Mouse (Mus musculus) liver, embryonic 12.5 days (tissue): Measurements from ENCODE around the gene Isoc2a. TPM values are rescaled to one million over a fixed set of nuclear protein-coding genes. Genes with fewer than 3 reads are reported as not detected.
"Not testable (repeated sequence)": the region's sequence is repeated elsewhere in the genome, so short reads cannot be mapped to it uniquely, and the experiment has no call there.

Experiments used
- ATAC-seq: fragments of 200-750 bp; cut with Nextera tagmentation; 2 replicates; pipeline ENCODE4 v1.8.0; 2017; ENCODE audit warnings: moderate number of reproducible peaks, mild to moderate bottlenecking, moderate library complexity
- H3K27ac ChIP-seq: fragments of 300-500 bp; sonication (generic); 2 replicates; pipeline ENCODE4 v1.5.1; 2016; ENCODE audit warnings: mild to moderate bottlenecking
- H3K27me3 ChIP-seq: fragments of 300-500 bp; sonication (generic); replicated peaks from 2 replicates; pipeline ENCODE4 v1.6.1; 2016; ENCODE audit warnings: mild to moderate bottlenecking, moderate library complexity
- H3K36me3 ChIP-seq: fragments of 300-500 bp; sonication (generic); 2 replicates; pipeline ENCODE4 v1.6.1; 2016; ENCODE audit warnings: mild to moderate bottlenecking, moderate library complexity
- H3K4me1 ChIP-seq: fragments of 300-500 bp; sonication (generic); 2 replicates; pipeline ENCODE4 v1.6.1; 2016
- H3K4me2 ChIP-seq: fragments of 300-500 bp; sonication (generic); 2 replicates; pipeline ENCODE4 v1.6.1; 2016; ENCODE audit warnings: mild to moderate bottlenecking, moderate library complexity
- H3K4me3 ChIP-seq: fragments of 300-500 bp; sonication (generic); 2 replicates; pipeline ENCODE4 v1.5.1; 2016; ENCODE audit warnings: mild to moderate bottlenecking, moderate library complexity
- H3K9ac ChIP-seq: fragments of 300-500 bp; sonication (generic); 2 replicates; pipeline ENCODE4 v1.6.1; 2016; ENCODE audit warnings: mild to moderate bottlenecking, moderate library complexity
- H3K9me3 ChIP-seq: fragments of 300-500 bp; sonication (generic); replicated peaks from 2 replicates; pipeline ENCODE4 v1.6.1; 2016; ENCODE audit warnings: mild to moderate bottlenecking, moderate library complexity
- WGBS: fragments of 180-500 bp; shearing (Covaris S2); methylation state at CpG from one replicate; pipeline ENCODE4 v1.1.7; 2016; ENCODE audit not compliant: insufficient replicate concordance; 5-methylcytosine and 5-hydroxymethylcytosine counted together
- polyA plus RNA-seq: library from polyadenylated mRNA; unstranded; fragments of >200 nt; fragmentation: Nextera tagmentation; extraction: Ambion mirVana; gene quantifications from 2 replicates; pipeline ENCODE4 v1.2.1, GENCODE M21; 2016

Isoc2a gene
- polyA plus RNA-seq, 1 experiment from 2014 or later: 0.95 TPM

GRCm38 (mm10) chr7:4850621-4851314 lies 26.2 kb upstream of the Isoc2a start:
- no peak overlapping the region for H3K4me3 ChIP-seq
- no peak overlapping the region for H3K9ac ChIP-seq
- no peaks in the 10 kb centered on the region for H3K36me3 ChIP-seq
- no peak for ATAC-seq
- peaks cover 54% of the 10 kb centered on the region for H3K27me3 ChIP-seq
- WGBS: 54% methylated on average over 11 of the region's 11 CpGs
- no peak overlapping the region for H3K4me2 ChIP-seq
- H3K9me3 ChIP-seq: no peaks in the 10 kb centered on the region
- H3K27ac ChIP-seq: no peak overlapping the region
- no peaks in the 10 kb centered on the region for H3K4me1 ChIP-seq

- Histone ChIP-seq H3K36me3 (no peaks in the 10 kb centered on the region), H3K9me3 (no peaks in the 10 kb centered on the region), H3K27me3 (peaks cover 49% of the 10 kb centered on the region), H3K27ac (no peak overlapping the region), H3K4me1 (no peaks in the 10 kb centered on the region), H3K4me3 (no peak overlapping the region), H3K9ac (no peak overlapping the region), H3K4me2 (no peak overlapping the region)
- ATAC-seq: no peak
- WGBS: 62% methylated on average over 8 of the region's 8 CpGs
These were observed 25.7 kb upstream of the Isoc2a start for GRCm38 (mm10) chr7:4851315-4851688.

GRCm38 (mm10) chr7:4853613-4854012 lies 23.3 kb upstream of the Isoc2a start:
- Histone ChIP-seq H3K36me3 (no peaks in the 10 kb centered on the region), H3K9me3 (no peaks in the 10 kb centered on the region), H3K4me3 (no peak overlapping the region), H3K27ac (no peak overlapping the region), H3K9ac (no peak overlapping the region), H3K27me3 (peaks cover 44% of the 10 kb centered on the region), H3K4me1 (no peaks in the 10 kb centered on the region), H3K4me2 (no peak overlapping the region)
- WGBS: 49% methylated on average over 3 of the region's 3 CpGs
- ATAC-seq: no peak

- no peak overlapping the region for H3K27ac ChIP-seq
- H3K36me3 ChIP-seq: no peaks in the 10 kb centered on the region
- ATAC-seq: no peak
- H3K9me3 ChIP-seq: no peaks in the 10 kb centered on the region
- no peak overlapping the region for H3K9ac ChIP-seq
- no peak overlapping the region for H3K4me2 ChIP-seq
- no peaks in the 10 kb centered on the region for H3K4me1 ChIP-seq
- H3K27me3 ChIP-seq: peaks cover 36% of the 10 kb centered on the region
- H3K4me3 ChIP-seq: no peak overlapping the region
- 58% methylated on average over 9 of the region's 9 CpGs for WGBS
These were observed 20.4 kb upstream of the Isoc2a start for GRCm38 (mm10) chr7:4856508-4856907.

GRCm38 (mm10) chr7:4857321-4857720 lies 19.6 kb upstream of the Isoc2a start:
- H3K27me3 ChIP-seq: peaks cover 29% of the 10 kb centered on the region
- no peak overlapping the region for H3K4me3 ChIP-seq
- no peaks in the 10 kb centered on the region for H3K36me3 ChIP-seq
- no peak overlapping the region for H3K9ac ChIP-seq
- H3K27ac ChIP-seq: no peak overlapping the region
- H3K4me1 ChIP-seq: no peaks in the 10 kb centered on the region
- no peaks in the 10 kb centered on the region for H3K9me3 ChIP-seq
- ATAC-seq: no peak
- no peak overlapping the region for H3K4me2 ChIP-seq
- WGBS: 45% methylated on average over 6 of the region's 7 CpGs

- Histone ChIP-seq H3K27me3 (peaks cover 29% of the 10 kb centered on the region), H3K9me3 (no peaks in the 10 kb centered on the region), H3K9ac (no peak overlapping the region), H3K4me1 (no peaks in the 10 kb centered on the region), H3K4me3 (no peak overlapping the region), H3K4me2 (no peak overlapping the region), H3K27ac (no peak overlapping the region), H3K36me3 (no peaks in the 10 kb centered on the region)
- ATAC-seq: no peak
- 72% methylated on average over 12 of the region's 12 CpGs for WGBS
These were observed 17.5 kb upstream of the Isoc2a start for GRCm38 (mm10) chr7:4859418-4859978.

- not testable (repeated sequence) for H3K9ac ChIP-seq, H3K9me3 ChIP-seq, H3K36me3 ChIP-seq, ATAC-seq, H3K27ac ChIP-seq, H3K4me1 ChIP-seq, H3K4me3 ChIP-seq, H3K4me2 ChIP-seq
- WGBS: 66% methylated on average over 3 of the region's 3 CpGs
- peaks cover 29% of the 10 kb centered on the region for H3K27me3 ChIP-seq
These were observed 16.0 kb upstream of the Isoc2a start for GRCm38 (mm10) chr7:4860926-4861325.

GRCm38 (mm10) chr7:4863041-4863440 lies 13.9 kb upstream of the Isoc2a start:
- peaks cover 22% of the 10 kb centered on the region for H3K4me1 ChIP-seq
- peaks cover 14% of the 10 kb centered on the region; the same call in 1 of the 2 replicates for H3K27me3 ChIP-seq
- no peaks in the 10 kb centered on the region for H3K9me3 ChIP-seq
- WGBS: 35% methylated on average over 1 of the region's 1 CpGs
- ATAC-seq: no peak
- H3K9ac ChIP-seq: no peak overlapping the region
- no peaks in the 10 kb centered on the region for H3K36me3 ChIP-seq
- H3K27ac ChIP-seq: no peak overlapping the region
- no peak overlapping the region for H3K4me2 ChIP-seq
- H3K4me3 ChIP-seq: no peak overlapping the region

- no peak overlapping the region for H3K27ac ChIP-seq
These were observed 13.3 kb upstream of the Isoc2a start for GRCm38 (mm10) chr7:4863541-4864080.

GRCm38 (mm10) chr7:4864130-4864845 lies 12.7 kb upstream of the Isoc2a start:
- H3K27ac ChIP-seq: no peak overlapping the region
- H3K4me2 ChIP-seq: no peak overlapping the region
- 75% methylated on average over 5 of the region's 5 CpGs for WGBS
- no peak overlapping the region for H3K9ac ChIP-seq
- peaks cover 14% of the 10 kb centered on the region; the same call in 1 of the 2 replicates for H3K27me3 ChIP-seq
- ATAC-seq: no peak
- no peaks in the 10 kb centered on the region for H3K36me3 ChIP-seq
- H3K9me3 ChIP-seq: no peaks in the 10 kb centered on the region
- peaks cover 23% of the 10 kb centered on the region for H3K4me1 ChIP-seq
- H3K4me3 ChIP-seq: no peak overlapping the region

More at GRCm38 (mm10) chr7:4863541-4864080, 13.3 kb upstream of the Isoc2a start:
- H3K4me2 ChIP-seq: no peak overlapping the region
- H3K36me3 ChIP-seq: no peaks in the 10 kb centered on the region
- 61% methylated on average over 7 of the region's 7 CpGs for WGBS
- peaks cover 12% of the 10 kb centered on the region; the same call in 1 of the 2 replicates for H3K27me3 ChIP-seq
- no peaks in the 10 kb centered on the region for H3K9me3 ChIP-seq
- peaks cover 23% of the 10 kb centered on the region for H3K4me1 ChIP-seq
- H3K9ac ChIP-seq: no peak overlapping the region
- H3K4me3 ChIP-seq: no peak overlapping the region
- no peak for ATAC-seq

GRCm38 (mm10) chr7:4865090-4865489 lies 11.9 kb upstream of the Isoc2a start:
- peak overlapping the region; percentile 79 for H3K9ac ChIP-seq
- ATAC-seq: 0 out of 2 replicates have a peak, but pooled peaks have one; percentile 17

More at GRCm38 (mm10) chr7:4865090-4865489, 11.9 kb upstream of the Isoc2a start:
- H3K27ac ChIP-seq: no peak overlapping the region
- H3K36me3 ChIP-seq: no peaks in the 10 kb centered on the region
- WGBS: 35% methylated on average over 5 of the region's 5 CpGs
- H3K9me3 ChIP-seq: no peaks in the 10 kb centered on the region
- peaks cover 6% of the 10 kb centered on the region; the same call in 1 of the 2 replicates for H3K27me3 ChIP-seq
- H3K4me1 ChIP-seq: peaks cover 23% of the 10 kb centered on the region
- peak overlapping the region; percentile 81 for H3K4me2 ChIP-seq
- H3K4me3 ChIP-seq: peak overlapping the region; percentile 68
